Mouse (Mus musculus) Muller cell, postnatal 12 days (primary cell): ENCODE results near the gene Myh9.

Experiments used
- DNase-seq: peaks from one replicate; pipeline ENCODE4 v3.0.0-alpha.2; 2015; ENCODE audit errors: inconsistent ontology term

The Myh9 gene

DNA sequence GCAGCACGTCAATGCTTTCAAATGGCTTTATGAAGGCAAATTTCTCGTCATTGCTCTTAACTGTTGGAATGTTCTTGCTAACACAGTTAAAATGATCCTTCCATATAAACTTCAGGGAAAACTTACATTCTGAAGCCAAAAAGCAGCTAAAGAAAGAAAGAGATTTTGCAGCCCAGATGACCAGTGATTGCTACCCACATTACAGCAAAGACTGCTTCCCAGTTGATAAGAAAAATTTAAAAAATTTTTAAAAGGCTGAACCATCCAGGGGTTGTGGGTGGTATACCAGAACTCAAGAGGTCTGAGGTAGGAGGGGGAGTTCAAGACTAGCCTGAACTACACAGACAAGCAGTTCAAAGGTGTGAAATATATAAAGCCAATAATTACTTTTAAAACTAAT, 1.1 kb upstream of the Myh9 start:
- DNase-seq, result no peak

DNA sequence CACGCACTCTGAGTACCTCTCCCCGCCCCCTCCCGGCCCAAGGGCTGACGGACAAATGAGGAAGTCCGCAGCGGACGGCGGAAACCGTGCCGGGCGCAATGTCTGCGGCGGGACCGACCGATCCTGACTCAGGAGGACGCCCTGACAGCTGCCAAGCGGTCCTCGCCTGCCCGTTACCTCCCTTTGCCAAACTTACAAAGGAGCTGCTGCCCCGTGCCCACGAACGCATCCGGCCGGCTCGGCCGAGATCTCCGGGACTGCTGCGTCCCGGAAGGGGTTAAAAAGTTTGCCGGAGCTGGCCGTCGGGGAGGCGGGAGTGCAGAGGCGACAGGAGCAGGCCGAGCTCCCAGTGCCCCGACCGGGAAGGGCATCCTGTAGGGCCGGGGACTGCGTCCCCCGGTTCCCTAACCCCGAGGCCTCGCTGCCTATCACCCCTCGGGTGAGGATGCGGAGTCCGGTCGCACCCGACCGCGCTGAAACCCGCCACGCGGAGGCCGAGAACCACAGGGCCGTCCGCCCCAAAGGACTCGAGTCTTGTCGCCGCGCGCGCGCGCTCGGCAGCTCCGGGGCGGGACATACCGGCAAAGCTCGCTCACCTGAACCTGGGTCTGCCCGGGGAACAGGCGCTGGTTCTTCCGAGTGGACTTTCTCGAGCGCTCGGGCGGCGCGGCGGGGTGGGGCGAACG, 471 bp downstream of the Myh9 start:
- DNase-seq, result no peak

DNA sequence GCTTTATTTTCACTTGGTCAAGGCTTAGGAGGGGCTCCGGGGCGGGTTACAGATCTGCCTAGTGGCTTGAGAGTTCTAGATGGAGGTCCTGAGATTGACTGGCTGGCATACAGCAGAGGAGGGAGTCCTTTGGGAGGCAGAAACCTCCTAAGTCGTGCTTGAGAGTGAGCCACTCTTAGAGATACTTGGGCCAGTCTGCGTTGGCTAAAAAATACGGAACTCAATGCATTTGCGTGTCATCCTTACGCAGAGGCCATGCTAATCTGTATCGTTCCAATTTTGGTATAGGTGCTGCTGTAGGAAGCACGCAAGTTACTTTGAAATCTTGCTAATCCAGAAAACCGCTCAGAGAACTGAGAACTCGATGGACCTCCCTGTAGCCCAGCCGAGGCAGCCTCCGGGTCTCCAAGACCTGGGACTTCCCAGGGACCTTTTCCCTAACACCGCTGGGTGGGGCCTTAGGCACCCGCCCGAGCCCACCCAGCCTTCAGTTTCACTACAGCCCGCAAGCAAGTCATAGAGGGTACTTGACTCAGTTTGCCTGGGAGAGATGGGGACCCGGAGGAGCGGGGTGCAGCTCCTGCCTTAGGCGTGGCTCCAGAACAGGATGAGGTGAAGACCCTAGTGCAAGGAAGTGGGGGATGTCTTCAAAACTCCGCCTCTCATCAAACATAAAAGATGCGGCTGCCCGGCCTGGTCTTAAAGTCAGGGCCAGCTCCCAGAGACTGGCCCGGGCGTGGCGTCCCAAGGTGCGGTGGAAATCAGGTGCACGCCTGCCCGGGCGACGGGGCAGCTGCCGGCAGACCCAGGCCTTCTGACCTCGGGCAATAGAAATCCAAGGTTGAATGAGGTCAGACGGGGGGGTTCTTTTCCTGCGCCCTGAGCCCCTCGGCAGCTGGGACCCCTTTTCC, 1.3 kb downstream of the Myh9 start:
- no peak for DNase-seq

DNA sequence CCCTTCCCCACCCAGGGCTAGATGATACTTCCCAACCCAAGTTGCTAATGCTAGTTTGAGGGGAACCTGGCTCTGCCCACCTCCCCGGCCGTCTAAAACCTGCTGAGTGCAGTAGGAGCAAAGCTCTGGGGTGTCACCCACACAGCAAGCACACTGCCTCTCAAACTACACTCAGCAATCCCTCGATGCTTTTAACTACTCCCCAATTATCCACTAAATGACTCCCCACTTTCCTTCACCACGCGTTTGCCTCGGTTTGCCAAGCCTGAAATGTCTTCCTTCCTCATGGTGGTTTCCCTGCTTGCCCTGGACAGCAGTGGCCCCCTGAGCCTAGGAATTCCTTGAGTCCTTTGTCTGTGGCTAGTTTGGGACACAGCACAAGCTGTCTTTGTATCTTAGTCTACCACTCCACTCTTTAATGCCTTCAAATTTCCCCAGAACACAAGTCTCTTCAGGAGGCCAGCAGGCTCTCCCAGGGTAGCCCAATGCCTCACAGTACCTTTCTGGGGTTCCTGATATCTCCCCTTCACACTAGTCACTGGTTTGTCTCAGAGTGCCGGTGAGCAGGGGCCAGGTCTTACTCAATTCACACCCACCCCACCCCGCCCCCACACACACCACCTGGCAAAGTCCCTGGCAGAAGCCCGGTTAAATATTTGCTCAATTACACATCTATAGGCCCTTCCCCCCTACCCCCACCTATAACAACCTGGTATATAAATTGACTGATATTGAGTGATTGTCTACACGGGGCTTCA, 2.3 kb downstream of the Myh9 start:
- no peak for DNase-seq

DNA sequence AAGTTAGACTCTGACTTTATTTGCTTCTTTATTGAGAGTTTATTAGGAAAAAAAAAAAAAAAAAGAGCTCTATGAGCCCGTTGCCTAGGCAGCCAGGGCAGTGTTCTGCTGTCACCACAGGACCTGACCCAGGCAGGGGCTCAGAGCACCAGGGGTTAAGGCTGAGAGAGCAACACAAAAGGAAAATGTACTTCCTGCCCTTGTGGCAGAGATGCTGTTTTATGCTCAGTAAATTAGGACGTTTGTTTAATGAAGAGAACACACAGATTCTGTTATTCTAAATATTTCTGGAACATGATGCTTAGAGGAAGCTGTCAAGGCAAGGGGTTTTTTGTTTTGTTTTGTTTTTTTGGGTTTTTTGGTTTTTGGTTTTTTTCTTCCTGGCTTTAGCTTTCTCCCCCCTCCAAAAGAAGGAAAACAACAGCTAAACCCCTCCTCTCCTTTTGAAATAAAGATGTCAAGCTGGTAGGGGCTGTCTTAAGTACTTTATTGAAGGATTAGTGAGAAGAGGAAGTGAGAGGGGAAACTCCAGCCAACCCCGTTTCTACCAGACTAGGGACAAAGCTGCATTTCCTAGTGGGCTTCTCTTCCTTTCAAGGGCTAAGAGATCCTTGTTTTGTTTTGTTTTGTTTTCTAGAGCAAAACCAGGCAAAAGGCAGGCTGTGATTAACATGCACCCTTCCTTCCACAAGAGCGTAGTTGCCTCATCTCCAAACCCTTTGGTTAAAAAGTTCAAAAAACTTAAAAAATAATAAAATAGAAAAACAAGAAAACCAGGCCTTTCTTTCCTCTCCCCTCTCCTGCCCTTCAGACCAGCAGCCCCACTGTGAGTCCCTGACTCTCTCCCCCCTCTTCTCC, 3.2 kb downstream of the Myh9 start:
- no peak for DNase-seq

DNA sequence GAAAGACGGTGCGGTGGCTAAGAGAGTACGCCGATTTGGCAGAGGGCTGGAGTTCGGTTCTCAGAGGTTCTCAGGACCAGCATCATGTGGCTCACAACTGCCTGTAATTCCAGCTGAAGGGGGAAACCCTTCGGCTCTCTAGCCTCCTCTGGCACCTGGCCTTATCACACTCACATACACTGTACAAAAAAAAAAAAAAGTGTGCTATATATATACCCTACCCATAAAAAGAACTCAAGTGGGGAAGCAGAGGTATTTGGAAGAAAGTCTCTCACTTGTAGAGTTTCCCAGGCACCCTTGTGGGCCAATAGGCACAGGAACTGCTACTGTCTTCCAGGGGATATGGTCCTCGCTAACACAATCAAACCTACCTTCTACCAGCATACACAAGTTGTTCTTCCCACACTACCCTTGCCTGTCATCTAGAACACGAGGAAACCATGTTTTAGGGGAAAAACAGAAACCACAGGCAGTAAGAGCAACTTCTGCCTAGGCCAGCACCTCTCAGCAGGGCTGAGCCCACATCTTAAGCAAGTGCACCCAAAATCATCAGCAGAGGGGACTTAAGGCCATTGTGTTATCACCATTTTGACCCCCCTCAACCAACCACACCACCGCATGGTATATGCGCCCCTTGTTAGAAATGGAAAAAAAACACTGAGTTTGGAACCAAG, 4.4 kb downstream of the Myh9 start:
- no peak for DNase-seq

DNA sequence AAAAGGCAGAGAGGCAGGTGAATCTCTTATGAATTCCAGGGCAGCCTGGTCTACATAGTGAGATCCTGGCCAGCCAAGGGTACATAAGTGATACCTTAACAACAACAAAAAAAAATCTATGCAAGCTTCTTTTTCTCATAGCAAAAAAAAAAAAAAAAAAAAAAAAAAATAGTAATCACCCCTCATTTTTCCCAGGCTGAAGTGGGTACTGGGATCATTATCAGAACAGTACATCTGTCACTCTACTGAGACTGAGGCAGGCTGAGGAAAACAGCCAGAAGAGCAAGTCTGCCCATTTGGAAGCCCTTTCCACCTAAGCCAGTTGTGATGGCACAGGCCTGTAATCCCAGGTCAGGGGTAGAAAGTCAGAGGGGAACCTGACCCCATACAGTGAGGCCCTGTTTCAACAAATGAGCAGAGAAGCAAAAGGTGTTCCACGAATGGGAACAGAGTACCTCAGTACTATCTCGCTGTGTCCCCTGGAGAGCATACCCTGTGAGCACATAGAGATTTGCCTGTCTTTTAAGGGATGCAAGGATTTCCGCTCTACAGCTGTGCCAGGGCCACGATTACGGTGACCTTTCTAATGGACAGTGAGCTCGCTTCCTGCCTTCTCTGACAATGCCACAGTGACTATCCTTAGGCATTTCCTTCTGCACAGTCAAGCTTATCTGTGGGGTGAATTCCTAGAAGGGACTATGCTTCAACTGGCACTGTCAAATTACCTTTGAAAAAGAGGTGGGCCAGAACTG, 5.1 kb downstream of the Myh9 start:
- no peak for DNase-seq

DNA sequence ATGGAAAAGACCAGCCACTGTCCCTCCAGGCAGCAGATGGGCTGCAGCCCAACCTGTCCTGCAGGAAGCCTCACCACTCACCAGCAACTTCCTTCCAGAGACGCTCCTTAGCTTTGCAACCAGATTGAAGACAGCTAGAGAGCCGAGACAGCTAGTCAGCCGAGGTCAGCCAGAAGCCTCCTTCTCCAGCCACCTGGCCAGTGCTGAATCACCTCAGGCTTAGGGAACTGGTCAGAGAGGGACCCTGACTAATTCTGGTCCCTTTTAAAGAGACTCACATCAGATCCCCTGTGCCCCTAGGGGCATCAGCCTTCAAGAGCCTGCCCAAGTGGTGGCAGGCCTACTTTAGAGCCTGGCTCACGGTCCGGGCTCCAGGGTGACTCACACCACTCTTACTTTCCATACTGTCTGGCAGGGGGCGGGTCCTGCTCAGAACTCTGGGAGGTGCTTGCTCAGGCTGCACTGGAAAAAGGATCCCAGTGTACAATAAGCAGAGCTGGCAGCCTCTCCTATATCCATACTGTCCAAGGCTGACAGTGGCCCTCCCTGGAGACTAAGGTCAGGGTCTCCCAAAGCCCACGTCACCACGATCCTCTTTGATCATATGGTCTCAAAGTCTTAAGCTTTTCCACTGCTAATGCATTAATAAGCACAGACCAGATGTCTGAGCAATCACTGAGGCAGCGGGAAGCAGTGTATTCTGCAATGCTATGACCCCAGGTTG, 5.9 kb downstream of the Myh9 start:
- DNase-seq, result peak; percentile 84

DNA sequence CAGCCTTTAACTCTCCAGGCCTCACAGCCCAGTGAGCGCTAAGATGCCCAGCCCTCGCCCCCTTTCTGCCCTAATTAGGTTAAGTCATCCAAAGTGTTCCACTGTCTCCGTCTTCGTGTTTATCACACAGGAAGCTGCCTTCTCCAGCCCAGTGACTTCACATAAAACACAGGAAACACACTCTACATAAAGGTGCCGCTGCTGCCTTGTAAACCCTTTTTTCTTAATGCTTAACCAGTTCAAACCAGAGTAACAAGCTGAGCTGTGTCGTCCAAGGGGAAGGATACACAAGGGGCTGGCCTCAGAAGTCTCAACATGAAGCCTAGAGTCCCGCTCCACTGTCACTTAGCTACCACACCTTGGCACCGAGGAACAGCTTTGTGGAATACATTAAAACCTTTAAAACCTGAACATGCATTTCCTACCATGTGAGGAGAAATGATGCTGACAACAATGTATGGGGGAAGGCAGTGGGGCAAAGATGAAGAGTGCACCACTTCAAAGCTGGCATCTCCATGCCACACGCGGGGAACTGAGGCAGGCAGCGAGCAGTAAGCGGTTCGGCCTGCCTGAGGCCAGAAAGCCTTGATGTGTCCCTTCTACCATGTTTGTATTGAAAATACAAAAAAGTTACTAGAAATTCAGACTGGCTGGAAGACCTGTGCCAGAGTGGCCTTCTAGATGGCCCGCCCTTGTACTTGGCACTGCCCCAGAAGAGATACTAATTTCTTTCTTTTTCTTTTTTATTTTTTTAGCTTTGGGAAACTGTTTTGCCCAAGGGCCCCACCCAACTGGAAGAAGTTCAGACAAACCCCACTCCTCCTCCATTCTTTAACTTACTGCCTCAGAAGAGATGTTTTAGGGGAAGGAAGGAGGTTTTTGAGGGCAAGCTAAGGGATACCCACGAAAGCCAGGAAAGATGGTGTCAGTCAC, 7.4 kb downstream of the Myh9 start:
- DNase-seq, result peak; percentile 29

DNA sequence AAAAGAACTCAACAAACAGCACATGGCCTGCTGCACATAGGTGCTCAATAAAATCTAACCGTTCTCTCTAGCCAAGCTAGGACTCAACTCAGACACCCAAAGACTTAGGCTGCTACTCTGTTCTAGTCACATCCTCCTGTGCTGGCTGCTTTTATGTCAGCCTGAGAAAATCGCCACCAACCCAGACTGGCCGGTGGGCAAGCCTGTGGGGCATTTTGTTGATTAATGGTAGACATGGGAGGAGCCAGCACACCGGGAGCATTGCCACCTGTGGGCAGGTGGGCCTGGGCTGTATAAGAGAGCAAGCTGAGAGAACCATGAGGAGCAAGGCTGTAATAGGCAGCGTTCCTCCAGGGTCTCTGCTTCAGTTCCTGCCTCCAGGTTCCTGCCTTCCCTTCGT, 8.2 kb downstream of the Myh9 start:
- no peak for DNase-seq

DNA sequence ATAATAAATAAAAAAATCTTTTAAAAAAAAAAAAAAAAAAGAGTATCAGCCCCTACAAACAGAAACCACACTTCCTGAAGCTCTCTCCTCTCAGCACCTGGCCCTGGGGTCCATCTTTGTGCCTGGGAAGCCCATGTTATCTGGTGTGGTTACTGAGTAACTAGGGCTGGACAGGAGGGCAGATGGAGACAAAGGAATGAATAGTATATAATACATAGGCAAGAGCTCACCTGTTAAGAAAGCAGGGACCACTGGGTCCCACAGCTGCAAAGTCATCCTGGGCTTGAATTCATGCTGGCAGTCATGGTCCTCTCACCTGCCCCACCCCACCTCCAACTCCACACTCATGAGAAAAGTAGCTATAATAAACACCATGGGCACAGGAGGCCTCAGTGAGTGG, 8.9 kb downstream of the Myh9 start:
- DNase-seq, result no peak

DNA sequence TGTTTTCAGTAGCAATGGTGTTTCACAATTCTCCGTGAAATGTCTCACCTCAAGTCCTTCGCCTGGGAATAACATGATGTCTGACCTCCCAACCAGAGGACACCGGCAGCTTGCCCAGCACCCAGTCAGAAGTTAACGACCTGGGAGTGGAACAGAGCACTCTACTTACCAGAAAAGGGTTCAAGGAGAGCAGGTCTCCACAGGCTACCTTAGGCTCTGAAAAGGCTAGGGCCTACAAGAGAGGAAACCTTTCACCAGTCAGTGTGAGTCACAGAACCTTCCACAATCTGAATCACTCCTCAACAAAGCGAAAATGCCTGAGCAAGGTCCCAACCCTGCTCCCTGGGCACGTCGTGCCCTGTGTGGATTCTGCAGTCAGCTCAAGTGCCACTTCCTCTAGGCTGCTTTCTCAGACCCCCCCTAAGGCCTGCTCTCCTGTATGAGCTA, 9.5 kb downstream of the Myh9 start:
- peak; percentile 64 for DNase-seq

DNA sequence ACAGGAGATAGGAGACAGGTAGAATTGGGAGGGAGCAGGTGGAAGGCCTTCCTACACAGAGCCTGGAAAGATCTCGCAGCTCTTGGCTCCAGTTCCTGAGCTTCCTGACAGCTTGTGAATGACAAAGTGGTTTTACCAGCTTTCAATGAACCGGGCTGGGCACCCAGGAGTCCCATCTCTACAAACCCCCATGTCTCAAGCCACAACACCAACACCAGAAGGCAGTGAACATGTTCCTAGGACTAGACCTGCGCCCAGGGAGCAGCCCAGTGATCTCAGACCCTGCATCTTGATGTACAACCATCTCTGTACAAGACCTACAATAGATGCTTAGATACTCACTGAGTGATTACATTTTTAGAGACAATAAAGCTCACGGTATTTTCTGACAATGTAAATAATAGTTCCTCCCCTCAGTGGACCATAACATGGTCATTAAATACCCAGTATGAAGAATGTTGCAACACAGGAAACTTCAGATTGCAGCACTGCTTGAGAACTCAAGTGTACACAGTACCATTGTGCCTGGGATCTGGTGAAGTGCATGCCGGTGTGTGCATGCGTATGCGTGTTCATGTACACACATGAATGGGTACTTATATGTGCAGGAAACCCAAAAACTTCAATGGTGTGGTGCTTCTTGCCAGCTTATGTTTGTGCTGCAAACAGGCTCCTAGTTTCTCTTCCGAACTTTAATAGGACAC, 10.1 kb downstream of the Myh9 start:
- no peak for DNase-seq

DNA sequence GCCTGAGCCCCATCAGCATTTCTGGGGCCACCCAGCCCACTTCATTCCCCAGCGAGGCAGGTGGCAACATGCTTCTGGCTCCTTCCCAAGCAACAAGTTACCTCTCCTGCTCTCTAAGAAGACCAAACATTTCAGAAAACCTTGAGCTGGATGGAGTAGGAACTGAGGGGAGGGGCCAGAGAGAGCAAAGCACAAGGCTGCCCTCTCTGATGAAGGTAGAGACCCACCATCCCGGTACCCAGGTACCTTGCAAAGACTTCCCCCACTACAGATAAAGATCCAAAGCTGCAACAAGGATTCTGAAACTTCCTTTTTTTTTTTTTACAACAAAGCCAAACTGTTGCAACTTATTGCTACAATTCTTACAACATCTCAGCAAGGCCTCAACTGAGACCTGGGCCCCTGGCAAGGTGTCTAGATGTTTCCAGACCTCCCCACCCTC, 10.8 kb downstream of the Myh9 start:
- no peak for DNase-seq

DNA sequence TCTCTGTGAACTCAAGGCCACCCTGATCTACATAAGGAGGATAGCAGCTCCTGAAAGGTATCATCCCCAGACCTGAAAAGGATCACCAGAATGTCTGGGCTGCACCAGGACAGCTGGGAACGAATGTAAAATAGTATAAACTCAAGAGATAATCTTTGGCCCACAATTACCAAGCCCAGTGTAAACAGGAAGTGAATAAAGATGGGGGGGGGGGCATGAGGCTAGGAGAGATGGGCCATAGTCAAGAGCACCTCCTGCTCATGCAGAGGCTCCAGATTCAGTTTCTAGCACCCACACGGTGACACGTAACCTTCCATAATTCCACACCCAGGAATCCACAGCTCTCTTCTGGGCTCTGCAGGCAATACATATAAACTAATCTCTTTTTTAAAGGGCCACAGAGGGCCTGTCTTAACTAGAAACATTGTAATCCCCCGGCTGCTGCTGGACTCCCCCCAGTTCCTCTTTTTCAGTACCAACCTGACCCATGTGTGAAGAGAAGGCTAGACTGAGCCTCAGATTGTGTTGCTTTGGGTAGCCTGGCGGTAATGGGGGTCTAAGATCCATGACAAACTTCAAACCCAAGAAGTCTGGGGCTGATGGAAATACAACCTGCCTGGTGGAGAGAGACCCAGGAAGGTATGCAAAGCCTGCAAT, 11.4 kb downstream of the Myh9 start:
- no peak for DNase-seq

DNA sequence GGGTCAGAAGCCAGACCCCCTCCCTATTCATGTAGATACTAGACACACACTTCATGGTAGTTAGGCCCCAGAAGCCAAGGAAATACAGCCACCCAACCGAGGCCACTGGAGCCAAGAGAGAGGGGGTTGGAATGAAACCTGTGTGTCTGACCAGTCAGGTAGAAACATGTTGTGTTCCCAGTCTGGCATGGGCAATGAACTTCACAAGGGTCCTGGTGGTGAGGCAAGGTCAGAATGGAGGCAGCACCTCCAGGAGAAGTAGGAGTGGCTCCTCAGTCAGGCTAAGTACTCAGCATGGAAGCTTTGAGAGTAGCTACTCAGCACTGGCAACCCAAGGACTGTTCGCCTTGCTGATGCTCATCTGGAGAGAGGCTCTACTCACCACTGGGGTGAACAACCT, 12.4 kb downstream of the Myh9 start:
- no peak for DNase-seq

DNA sequence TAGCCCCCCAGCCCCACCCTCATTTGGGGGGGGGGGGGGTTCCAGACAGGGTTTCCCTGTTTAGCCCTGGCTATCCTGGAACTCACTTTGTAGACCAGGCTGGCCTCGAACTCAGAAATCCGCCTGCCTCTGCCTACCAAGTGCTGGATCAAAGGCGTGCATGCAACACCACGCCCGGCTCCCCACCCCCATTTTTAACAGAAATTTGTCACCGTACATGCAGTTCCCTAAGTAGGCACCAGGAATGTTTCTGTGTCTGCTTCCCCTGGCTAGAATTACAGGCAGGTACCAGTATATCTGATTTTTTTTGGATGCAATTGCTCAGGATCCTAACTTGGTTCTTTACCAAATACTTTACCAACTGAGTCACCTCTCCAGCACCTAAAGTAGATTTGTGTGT, 13.1 kb downstream of the Myh9 start:
- no peak for DNase-seq
